Mouse (Mus musculus): Measurements from ENCODE around the gene Dpy30. TPM values are rescaled to one million over a fixed set of nuclear protein-coding genes. Genes with fewer than 3 reads are reported as not detected.

Dpy30 gene
- polyA plus RNA-seq, 1 experiment from 2014 or later = 276 TPM

DNA sequence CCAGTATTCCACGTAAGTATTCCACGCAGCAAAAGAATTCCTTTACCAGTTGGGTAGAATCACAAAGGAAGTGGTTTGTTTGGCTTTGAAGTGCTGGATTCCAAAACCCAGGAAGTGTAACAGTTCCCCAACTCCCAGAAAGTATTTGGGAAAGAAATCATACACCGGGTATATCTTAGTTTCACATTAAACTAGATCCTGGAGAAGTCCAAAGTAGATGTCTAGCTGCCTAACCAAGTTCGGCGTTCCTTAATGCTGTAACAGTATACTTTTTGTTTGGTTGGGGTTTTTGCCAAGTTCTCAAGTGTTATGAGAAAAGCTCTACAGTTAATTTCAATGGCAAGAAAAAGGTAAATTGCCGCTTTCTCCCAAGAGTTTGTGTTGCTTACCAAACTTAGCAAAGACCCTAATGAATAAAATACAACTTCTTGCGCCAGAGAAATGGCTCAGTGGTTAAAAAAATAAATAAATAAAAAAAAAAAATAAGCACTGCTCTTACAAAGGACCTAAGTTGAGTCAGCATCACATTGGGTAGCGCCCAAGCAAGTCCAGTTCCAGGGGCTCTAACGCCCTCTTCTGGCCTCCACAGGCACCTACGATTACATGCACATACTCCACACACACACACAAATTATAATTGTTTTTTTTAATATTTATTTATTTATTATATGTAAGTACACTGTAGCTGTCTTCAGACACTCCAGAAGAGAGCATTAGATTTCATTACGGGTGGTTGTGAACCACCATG is 27.5 kb downstream of the Dpy30 start:
- peaks cover 4% of the 10 kb centered on the region; the same call in 1 of the 2 replicates for H3K36me3 ChIP-seq (ENCODE audit: control insufficient read depth, insufficient read depth, low read length)
- no peak for ATAC-seq (ENCODE audit: low FRiP score)
- H3K4me1 ChIP-seq (ENCODE audit: control insufficient read depth, insufficient read depth, low read length) = peaks cover 9% of the 10 kb centered on the region
- DNase-seq (ENCODE audit: low spot score, missing footprints) = no peak
- no peaks in the 10 kb centered on the region for H3K27me3 ChIP-seq (ENCODE audit: control insufficient read depth, insufficient read depth, low read length)
- peak overlapping the region; percentile 85 for H3K9ac ChIP-seq (ENCODE audit: low read length)
- 49% methylated on average over 11 of the region's 11 CpGs for WGBS
- no peaks in the 10 kb centered on the region for H3K9me3 ChIP-seq (ENCODE audit: control insufficient read depth, low read length)
- H3K4me2 ChIP-seq = peak overlapping the region; percentile 79
- peak overlapping the region; percentile 91 for H3K4me3 ChIP-seq (ENCODE audit: low read depth, low read length)
- no peak overlapping the region for H3K27ac ChIP-seq (ENCODE audit: low read depth, low read length)

DNA sequence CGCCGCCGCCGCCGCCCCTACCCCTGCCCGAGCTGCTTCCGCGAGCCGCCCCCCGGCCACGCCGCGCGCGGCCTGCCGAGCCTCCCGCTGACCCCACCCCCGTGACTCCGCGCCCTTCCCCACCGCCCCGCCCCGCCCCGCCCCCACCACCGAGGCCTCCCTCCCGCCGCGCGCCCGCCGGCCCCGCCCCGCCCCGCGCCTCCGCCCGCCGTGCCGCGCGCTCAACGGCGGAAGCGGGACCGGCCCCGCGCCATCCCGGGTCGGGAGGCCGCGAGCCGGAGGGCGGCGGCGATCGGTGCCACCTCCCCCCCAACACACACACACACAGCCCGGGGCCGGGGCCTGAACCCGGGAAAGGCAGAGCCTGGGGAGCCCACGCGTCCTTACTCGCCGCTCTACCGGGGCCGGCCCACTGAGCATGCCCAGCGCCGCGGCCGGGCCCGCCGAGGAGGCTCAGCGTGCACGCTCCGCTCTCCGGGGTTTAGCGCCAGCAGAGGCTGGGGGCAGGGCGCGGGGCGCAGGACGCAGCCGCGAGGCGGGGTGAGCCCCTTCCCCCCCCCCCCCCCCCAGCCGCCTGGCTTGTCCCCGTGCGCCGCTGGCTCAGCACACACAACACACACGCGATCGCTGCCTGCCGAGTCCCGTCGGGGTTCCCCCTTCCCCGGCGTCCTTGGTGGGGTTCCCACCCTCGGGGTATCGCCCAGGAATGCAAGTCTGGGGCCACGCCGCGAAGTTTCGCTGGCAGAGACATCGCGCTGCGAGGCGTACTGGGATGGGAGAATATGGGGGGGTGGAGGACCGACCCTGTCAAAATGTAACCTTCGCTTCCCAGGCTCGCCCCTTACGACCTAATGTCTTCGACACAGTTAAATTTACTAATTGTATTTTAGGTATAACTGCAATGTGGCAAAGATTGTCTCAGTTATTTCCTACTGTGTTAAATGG is 28.4 kb downstream of the Dpy30 start, which contains the start of gene Memo1:
Gene Memo1 (minus strand): TSS at position 496 of the 945 bp plus-strand sequence.
- H3K4me3 ChIP-seq (ENCODE audit: low read depth, low read length) = peak within 1 kb of the TSS; percentile 91
- ATAC-seq (ENCODE audit: low FRiP score) (peak; percentile 93), DNase-seq (ENCODE audit: low spot score, missing footprints) (peak; percentile 98)
- 0 out of 2 replicates have a peak, but pooled peaks cover 2% of the 10 kb centered on the region for H3K36me3 ChIP-seq (ENCODE audit: control insufficient read depth, insufficient read depth, low read length)
- H3K9me3 ChIP-seq (ENCODE audit: control insufficient read depth, low read length) = no peaks in the 10 kb centered on the region
- peaks cover 13% of the 10 kb centered on the region for H3K4me1 ChIP-seq (ENCODE audit: control insufficient read depth, insufficient read depth, low read length)
- peak within 1 kb of the TSS; percentile 85 for H3K9ac ChIP-seq (ENCODE audit: low read length)
- H3K27ac ChIP-seq (ENCODE audit: low read depth, low read length) = peak within 1 kb of the TSS; percentile 94
- under 1% methylated on average over 58 of the region's 110 CpGs for WGBS
- H3K4me2 ChIP-seq = peak within 1 kb of the TSS; percentile 79
- no peaks in the 10 kb centered on the region for H3K27me3 ChIP-seq (ENCODE audit: control insufficient read depth, insufficient read depth, low read length)

DNA sequence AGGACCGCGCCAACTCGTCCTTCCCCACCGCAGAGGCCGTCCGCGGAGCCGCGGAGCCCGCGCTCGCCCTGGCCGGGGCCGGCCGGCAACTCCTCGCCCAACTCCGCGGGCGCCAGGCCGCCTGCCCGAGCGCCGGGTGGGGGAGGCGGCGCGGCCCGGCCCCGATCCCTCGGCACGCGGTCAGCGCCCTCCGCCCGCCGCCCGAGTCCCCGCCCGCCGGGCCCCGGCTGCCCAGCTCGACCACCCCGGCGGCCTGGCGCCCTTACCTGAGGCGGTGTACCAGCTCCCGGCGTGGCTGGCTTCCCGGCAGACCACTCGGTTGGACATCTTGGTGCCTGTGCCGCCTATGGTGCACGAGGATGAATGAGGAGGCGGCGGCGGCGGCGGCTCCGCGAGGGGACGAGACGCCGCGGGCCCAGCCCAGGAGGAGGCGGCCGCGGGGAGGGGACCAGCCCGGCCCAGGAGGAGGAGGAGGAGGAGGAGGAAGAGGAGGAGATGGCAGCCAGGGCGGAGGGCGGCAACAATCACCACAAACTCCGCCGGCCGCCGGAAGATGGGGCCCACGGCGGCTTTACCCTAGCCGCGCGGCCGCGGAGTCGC is 29.2 kb downstream of the Dpy30 start:
- Histone ChIP-seq H3K4me2 (peak overlapping the region; percentile 79), H3K36me3 (ENCODE audit: control insufficient read depth, insufficient read depth, low read length) (0 out of 2 replicates have a peak, but pooled peaks cover 2% of the 10 kb centered on the region), H3K4me1 (ENCODE audit: control insufficient read depth, insufficient read depth, low read length) (peaks cover 13% of the 10 kb centered on the region), H3K4me3 (ENCODE audit: low read depth, low read length) (peak overlapping the region; percentile 91), H3K9ac (ENCODE audit: low read length) (peak overlapping the region; percentile 85), H3K27me3 (ENCODE audit: control insufficient read depth, insufficient read depth, low read length) (no peaks in the 10 kb centered on the region), H3K27ac (ENCODE audit: low read depth, low read length) (peak overlapping the region; percentile 94), H3K9me3 (ENCODE audit: control insufficient read depth, low read length) (no peaks in the 10 kb centered on the region)
- peak; percentile 84 for ATAC-seq (ENCODE audit: low FRiP score)
- peak; percentile 94 for DNase-seq (ENCODE audit: low spot score, missing footprints)
- WGBS = under 1% methylated on average over 74 of the region's 80 CpGs

DNA sequence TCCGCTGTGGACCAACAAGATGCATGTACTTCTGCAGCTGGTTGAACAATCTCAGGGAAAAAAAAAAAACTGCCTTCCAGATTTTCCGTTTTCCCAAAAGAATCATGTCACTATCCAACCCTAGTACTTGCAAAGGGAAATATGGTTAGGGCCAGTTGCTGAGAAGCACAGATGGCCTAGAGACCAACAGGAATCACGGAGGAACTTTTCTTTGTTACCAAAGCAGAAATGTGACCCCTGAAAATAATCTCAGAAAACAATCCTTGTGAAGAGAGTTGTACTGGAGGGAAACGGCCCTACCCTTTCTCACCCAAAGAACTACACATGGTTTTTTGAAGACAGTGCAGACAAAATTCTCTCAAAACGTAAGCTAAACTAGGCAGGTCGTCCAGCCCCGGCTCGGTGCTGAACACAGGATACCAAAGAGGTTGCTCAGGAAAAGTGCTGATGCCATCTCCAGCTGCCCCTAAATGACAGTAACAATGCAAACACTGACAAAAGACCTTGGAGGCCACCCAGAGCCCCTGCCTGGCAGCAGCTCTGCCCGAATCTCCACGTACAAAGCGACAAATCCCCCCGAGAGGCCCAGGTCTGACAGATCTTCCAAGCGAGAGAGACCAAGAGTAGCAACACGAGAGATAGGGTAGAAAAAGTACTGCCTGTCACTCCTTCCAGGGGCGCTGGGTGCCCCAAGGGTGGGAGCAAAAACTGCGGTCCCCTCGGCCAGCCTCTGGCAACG is 29.9 kb downstream of the Dpy30 start:
- Histone ChIP-seq H3K27me3 (ENCODE audit: control insufficient read depth, insufficient read depth, low read length) (no peaks in the 10 kb centered on the region), H3K27ac (ENCODE audit: low read depth, low read length) (peak overlapping the region; percentile 94), H3K4me1 (ENCODE audit: control insufficient read depth, insufficient read depth, low read length) (peaks cover 13% of the 10 kb centered on the region), H3K9ac (ENCODE audit: low read length) (peak overlapping the region; percentile 85), H3K4me3 (ENCODE audit: low read depth, low read length) (peak overlapping the region; percentile 91), H3K9me3 (ENCODE audit: control insufficient read depth, low read length) (no peaks in the 10 kb centered on the region), H3K36me3 (ENCODE audit: control insufficient read depth, insufficient read depth, low read length) (0 out of 2 replicates have a peak, but pooled peaks cover 2% of the 10 kb centered on the region), H3K4me2 (peak overlapping the region; percentile 79)
- peak; percentile 97 for DNase-seq (ENCODE audit: low spot score, missing footprints)
- WGBS = 1% methylated on average over 18 of the region's 18 CpGs
- ATAC-seq (ENCODE audit: low FRiP score) = peak; percentile 1

DNA sequence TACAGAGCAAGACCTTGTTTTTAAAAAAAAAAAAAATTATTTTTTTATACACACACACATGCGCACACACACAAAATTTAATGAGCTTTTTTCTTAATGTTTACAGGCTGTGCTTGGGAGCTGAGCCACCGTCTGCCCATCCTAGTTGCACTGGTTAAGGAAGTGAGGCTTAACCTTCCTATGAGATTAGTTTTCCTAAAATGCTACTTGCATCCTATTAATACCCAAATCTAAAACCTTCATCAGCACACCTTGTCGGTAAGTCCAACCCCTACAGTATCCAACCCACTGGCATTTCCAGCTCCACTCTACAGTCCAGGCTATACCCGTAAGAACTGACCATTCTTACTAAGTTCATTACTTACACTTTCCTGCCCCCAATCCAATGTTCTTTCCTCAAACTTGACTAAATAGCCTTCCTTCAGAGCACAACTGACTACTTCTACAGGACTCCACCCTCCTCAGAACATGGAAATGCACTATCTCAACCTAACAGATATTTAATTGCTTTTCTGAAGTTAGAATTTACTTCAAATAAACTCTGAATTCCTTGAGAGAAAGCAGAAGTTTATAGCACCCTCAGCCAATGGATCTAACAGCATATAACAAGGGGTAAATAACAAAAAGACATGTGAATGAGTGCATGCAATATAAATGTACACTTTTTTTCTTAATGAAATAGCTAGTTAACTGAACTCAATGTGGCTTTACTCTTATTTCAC is 31.9 kb downstream of the Dpy30 start:
- H3K27me3 ChIP-seq (ENCODE audit: control insufficient read depth, insufficient read depth, low read length) = no peaks in the 10 kb centered on the region
- no peak overlapping the region for H3K27ac ChIP-seq (ENCODE audit: low read depth, low read length)
- H3K9me3 ChIP-seq (ENCODE audit: control insufficient read depth, low read length) = no peaks in the 10 kb centered on the region
- ATAC-seq (ENCODE audit: low FRiP score) (no peak), DNase-seq (ENCODE audit: low spot score, missing footprints) (peak; percentile 49)
- no peak overlapping the region for H3K4me3 ChIP-seq (ENCODE audit: low read depth, low read length)
- no peak overlapping the region for H3K9ac ChIP-seq (ENCODE audit: low read length)
- 88% methylated on average over 4 of the region's 4 CpGs for WGBS
- peaks cover 13% of the 10 kb centered on the region for H3K4me1 ChIP-seq (ENCODE audit: control insufficient read depth, insufficient read depth, low read length)
- no peak overlapping the region for H3K4me2 ChIP-seq
- no peaks in the 10 kb centered on the region for H3K36me3 ChIP-seq (ENCODE audit: control insufficient read depth, insufficient read depth, low read length)

DNA sequence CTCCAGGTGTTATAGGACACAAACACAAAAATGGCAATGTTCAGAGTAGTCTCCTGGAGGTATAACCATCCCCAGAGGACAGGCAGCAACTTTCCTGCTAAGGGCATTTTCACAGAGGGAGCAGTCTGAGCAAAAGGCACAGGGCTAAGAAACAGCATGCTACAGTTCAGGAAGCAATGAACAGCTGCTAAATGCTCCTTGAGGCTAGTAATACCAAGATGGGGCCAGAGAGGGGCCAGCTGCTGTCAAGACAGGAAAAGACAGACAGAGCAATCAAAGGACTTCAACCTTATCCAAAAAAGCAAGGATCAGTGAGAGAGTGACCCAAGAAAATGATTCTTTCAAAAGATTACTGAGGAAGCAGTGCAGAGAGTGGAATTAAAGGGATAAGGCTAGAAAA is 32.9 kb downstream of the Dpy30 start:
- Histone ChIP-seq H3K4me2 (no peak overlapping the region), H3K9me3 (ENCODE audit: control insufficient read depth, low read length) (no peaks in the 10 kb centered on the region), H3K4me1 (ENCODE audit: control insufficient read depth, insufficient read depth, low read length) (peaks cover 11% of the 10 kb centered on the region), H3K36me3 (ENCODE audit: control insufficient read depth, insufficient read depth, low read length) (no peaks in the 10 kb centered on the region), H3K27ac (ENCODE audit: low read depth, low read length) (no peak overlapping the region), H3K27me3 (ENCODE audit: control insufficient read depth, insufficient read depth, low read length) (no peaks in the 10 kb centered on the region), H3K9ac (ENCODE audit: low read length) (no peak overlapping the region), H3K4me3 (ENCODE audit: low read depth, low read length) (no peak overlapping the region)
- DNase-seq (ENCODE audit: low spot score, missing footprints) = peak; percentile 74
- ATAC-seq (ENCODE audit: low FRiP score) = no peak

DNA sequence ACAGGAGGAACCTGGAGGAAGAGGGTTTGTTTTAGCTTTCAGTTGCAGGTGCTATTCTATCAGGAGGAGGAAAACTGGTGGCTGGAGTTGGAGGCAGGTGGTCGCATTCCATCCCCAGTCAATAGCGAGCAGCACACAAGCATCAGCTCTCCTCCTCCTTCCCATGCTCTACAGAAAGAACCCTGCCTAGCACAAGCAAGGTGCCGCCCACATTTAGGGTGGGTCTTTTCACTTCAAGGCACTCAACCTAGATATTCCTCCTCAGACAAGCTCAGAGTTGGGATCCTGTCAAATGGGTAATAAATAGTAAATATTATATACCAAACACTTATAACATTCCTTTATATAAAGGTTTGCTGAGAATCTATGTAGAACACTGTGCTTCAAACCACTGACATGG is 33.5 kb downstream of the Dpy30 start:
- no peak overlapping the region for H3K4me2 ChIP-seq
- no peaks in the 10 kb centered on the region for H3K9me3 ChIP-seq (ENCODE audit: control insufficient read depth, low read length)
- no peak overlapping the region for H3K4me3 ChIP-seq (ENCODE audit: low read depth, low read length)
- 84% methylated on average over 3 of the region's 3 CpGs for WGBS
- H3K27me3 ChIP-seq (ENCODE audit: control insufficient read depth, insufficient read depth, low read length) = no peaks in the 10 kb centered on the region
- ATAC-seq (ENCODE audit: low FRiP score) (no peak), DNase-seq (ENCODE audit: low spot score, missing footprints) (peak; percentile 69)
- no peak overlapping the region for H3K9ac ChIP-seq (ENCODE audit: low read length)
- H3K36me3 ChIP-seq (ENCODE audit: control insufficient read depth, insufficient read depth, low read length) = no peaks in the 10 kb centered on the region
- H3K4me1 ChIP-seq (ENCODE audit: control insufficient read depth, insufficient read depth, low read length) = peaks cover 11% of the 10 kb centered on the region
- H3K27ac ChIP-seq (ENCODE audit: low read depth, low read length) = no peak overlapping the region

DNA sequence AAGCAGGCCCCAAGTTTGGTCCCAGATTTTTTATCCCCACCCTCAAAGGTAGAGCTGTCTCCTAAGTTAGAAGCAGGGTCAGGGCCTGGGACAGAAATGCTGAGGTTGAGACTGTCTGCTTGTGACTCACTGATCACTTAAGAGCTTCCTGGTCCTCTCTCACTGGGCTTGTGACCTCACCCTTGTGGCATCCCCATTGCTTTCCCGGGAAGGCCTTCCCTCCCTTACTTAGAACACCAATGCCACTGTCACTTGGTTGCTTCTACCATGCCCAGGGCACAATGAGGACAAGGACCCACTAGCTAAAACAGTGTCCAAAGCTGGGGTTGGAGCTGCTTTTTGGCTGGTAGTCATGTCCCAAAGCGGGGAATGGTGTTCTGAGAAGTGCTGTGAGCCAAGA is 35.1 kb downstream of the Dpy30 start:
- H3K4me2 ChIP-seq = no peak overlapping the region
- no peaks in the 10 kb centered on the region for H3K36me3 ChIP-seq (ENCODE audit: control insufficient read depth, insufficient read depth, low read length)
- H3K9me3 ChIP-seq (ENCODE audit: control insufficient read depth, low read length) = no peaks in the 10 kb centered on the region
- no peaks in the 10 kb centered on the region for H3K27me3 ChIP-seq (ENCODE audit: control insufficient read depth, insufficient read depth, low read length)
- no peak for ATAC-seq (ENCODE audit: low FRiP score)
- H3K4me1 ChIP-seq (ENCODE audit: control insufficient read depth, insufficient read depth, low read length) = peaks cover 11% of the 10 kb centered on the region
- H3K9ac ChIP-seq (ENCODE audit: low read length) = no peak overlapping the region
- H3K4me3 ChIP-seq (ENCODE audit: low read depth, low read length) = no peak overlapping the region
- WGBS = 86% methylated on average over 2 of the region's 2 CpGs
- no peak overlapping the region for H3K27ac ChIP-seq (ENCODE audit: low read depth, low read length)
- no peak for DNase-seq (ENCODE audit: low spot score, missing footprints)

All from midbrain, embryonic 11.5 days (tissue).